Mouse (Mus musculus): ENCODE measurements around the gene Mcpt4. TPM values are rescaled to one million over a fixed set of nuclear protein-coding genes. Genes with fewer than 3 reads are reported as not detected.

The Mcpt4 gene
- polyA plus RNA-seq, 2 experiments from 2014 or later: not detected

Other genes starting within 250 kb of the Mcpt4 start
- gene Nfatc4, start 239.2 kb downstream of the Mcpt4 start, polyA plus RNA-seq (2017; shearing (Covaris generic)): not detected
- under 1 TPM; 0.04 to 0.11 TPM for gene Nynrin, start 208.3 kb downstream of the Mcpt4 start, polyA plus RNA-seq (2017; shearing (Covaris generic))
- gene Cbln3, start 177.9 kb downstream of the Mcpt4 start, polyA plus RNA-seq (2017; shearing (Covaris generic)): not detected
- gene Khnyn, start 177.4 kb downstream of the Mcpt4 start, polyA plus RNA-seq (2017; shearing (Covaris generic)): 10 to 100 TPM; 13.4 to 13.9 TPM
- 100 to 1,000 TPM in 1 of 2 experiments, 10 to 100 TPM in 1; 88.4 to 115 TPM for gene Sdr39u1, start 162.0 kb downstream of the Mcpt4 start, polyA plus RNA-seq (2017; shearing (Covaris generic))
- gene Cma1, start 117.6 kb downstream of the Mcpt4 start, polyA plus RNA-seq (2017; shearing (Covaris generic)): not detected
- gene Cma2, start 111.3 kb downstream of the Mcpt4 start, polyA plus RNA-seq (2017; shearing (Covaris generic)): not detected
- gene Mcpt1, start 44.3 kb downstream of the Mcpt4 start, polyA plus RNA-seq (2017; shearing (Covaris generic)): not detected
- not detected for gene Mcpt9, start 31.8 kb downstream of the Mcpt4 start, polyA plus RNA-seq (2017; shearing (Covaris generic))
- not detected for gene Mcpt2, start 20.3 kb downstream of the Mcpt4 start, polyA plus RNA-seq (2017; shearing (Covaris generic))
- gene Mcpt8, start 23.0 kb upstream of the Mcpt4 start, polyA plus RNA-seq (2017; shearing (Covaris generic)): not detected
- gene Ctsg, start 40.3 kb upstream of the Mcpt4 start, polyA plus RNA-seq (2017; shearing (Covaris generic)): not detected
- not detected for gene Gzme, start 58.3 kb upstream of the Mcpt4 start, polyA plus RNA-seq (2017; shearing (Covaris generic))
- not detected for gene Gzmd, start 70.3 kb upstream of the Mcpt4 start, polyA plus RNA-seq (2017; shearing (Covaris generic))
- not detected for gene Gzmg, start 97.3 kb upstream of the Mcpt4 start, polyA plus RNA-seq (2017; shearing (Covaris generic))
- gene Gzmn, start 112.3 kb upstream of the Mcpt4 start, polyA plus RNA-seq (2017; shearing (Covaris generic)): not detected
- gene Gzmf, start 149.1 kb upstream of the Mcpt4 start, polyA plus RNA-seq (2017; shearing (Covaris generic)): under 1 TPM in 1 of 2 experiments, not detected in 1; 0.35 TPM
- 1 to 10 TPM; 6.5 to 9.5 TPM for gene Gzmc, start 172.3 kb upstream of the Mcpt4 start, polyA plus RNA-seq (2017; shearing (Covaris generic))
- 10 to 100 TPM; 32.6 to 34.9 TPM for gene Gzmb, start 199.9 kb upstream of the Mcpt4 start, polyA plus RNA-seq (2017; shearing (Covaris generic))

All from CD4-positive, CD25-positive, alpha-beta regulatory T cell, adult 4 months (primary cell).